Comparison of ENCODE assay signal across 21 mouse cellular contexts in the genomic region with DNA sequence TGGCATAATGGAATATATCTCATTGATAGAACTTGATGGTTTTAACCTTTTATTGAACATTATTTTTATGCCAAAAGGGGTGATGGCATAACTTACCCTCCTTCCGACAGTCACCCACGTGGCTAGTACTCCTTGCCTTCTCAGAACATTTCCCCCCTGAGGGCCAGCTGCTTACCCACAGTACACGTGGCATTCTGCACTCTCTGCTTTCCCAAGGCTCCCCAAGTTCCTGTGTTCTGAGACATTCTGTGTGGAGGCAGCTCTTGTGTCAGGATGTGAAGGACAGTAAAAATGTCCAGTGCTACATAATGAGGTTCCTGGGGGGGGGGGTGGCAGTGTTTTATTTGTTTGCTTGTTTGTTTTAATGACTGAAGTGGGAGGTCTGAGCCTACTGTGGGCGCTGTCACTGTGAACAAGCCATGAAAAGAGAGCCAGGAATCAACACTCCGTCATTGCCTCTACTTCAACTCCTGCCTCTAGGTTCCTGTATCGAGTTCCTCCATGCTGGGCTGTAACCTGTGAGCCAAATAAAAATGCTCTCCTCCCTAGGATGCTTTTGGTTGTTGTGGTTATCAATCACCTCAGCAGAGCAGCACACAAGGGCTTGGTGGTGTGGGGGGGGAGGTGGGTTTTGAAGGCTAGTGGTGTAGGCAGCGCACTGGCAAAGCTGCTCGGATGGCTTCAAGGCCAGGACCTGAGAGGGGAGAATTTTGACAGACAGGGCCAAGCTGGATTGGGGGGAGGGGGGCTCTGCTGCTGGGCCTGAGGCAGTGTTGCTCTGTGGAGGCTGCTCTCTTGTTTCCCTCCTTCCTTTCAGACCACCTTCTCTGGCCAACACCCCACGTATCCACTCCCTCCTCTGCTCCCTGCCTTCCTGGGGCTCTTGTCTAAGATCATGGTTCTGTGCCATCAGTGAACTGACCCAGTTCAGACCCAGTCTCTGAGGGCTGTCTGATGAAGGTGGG. TPM values are rescaled to one million over a fixed set of nuclear protein-coding genes. Genes with fewer than 3 reads are reported as not detected.
A peak's percentile ranks its signal among the peaks of the same experiment; 100 is the strongest.
DNase-seq lines count a peak whose midpoint lies in the region; ATAC-seq and TF ChIP-seq lines count a peak whose summit lies in the region.
"Had no signal": no experiment of that assay in that cellular context is flagged by ENCODE, and none has a peak within 500 bp of the region (broad histone marks: within the 10 kb centered on the region; RNA-seq: fewer than 3 reads in every experiment).

No protein-coding gene starts in this region.

- no peak for TF ChIP-seq CTCF in embryonic fibroblast, embryonic 13.5 days (IDR thresholded peaks at IDR 0.05; ENCODE audit: borderline replicate concordance, insufficient read depth, low read length)

- no peaks in the 10 kb centered on the region for H3K27me3 ChIP-seq in heart, embryonic 13.5 days (replicated peaks)
- no peaks in the 10 kb centered on the region for H3K27me3 ChIP-seq in midbrain, embryonic 15.5 days (replicated peaks)
- H3K27me3 ChIP-seq: CH12.LX; limb, embryonic 12.5 days; liver, embryonic 13.5 days; midbrain, embryonic 13.5 days had no signal

- H3K9me3 ChIP-seq in heart, embryonic 13.5 days: no peaks in the 10 kb centered on the region
- no peaks in the 10 kb centered on the region for H3K9me3 ChIP-seq in midbrain, embryonic 15.5 days
- H3K9me3 ChIP-seq: limb, embryonic 12.5 days; liver, embryonic 13.5 days; midbrain, embryonic 13.5 days had no signal

- 76% methylated on average over 9 of the region's 9 CpGs for whole genome bisulfite sequencing in heart, embryonic 13.5 days
- 83% methylated on average over 9 of the region's 9 CpGs for WGBS in midbrain, embryonic 15.5 days

- H3K27ac ChIP-seq in heart, embryonic 13.5 days (replicated peaks): peak overlapping the region; percentile 96
- H3K27ac ChIP-seq in embryonic fibroblast, embryonic 13.5 days (ENCODE audit: insufficient read depth, low read length): peak overlapping the region; percentile 96
- H3K27ac ChIP-seq in midbrain, embryonic 15.5 days: no peak overlapping the region
- H3K27ac ChIP-seq: hindbrain, postnatal 0 days; layer of hippocampus, adult 2 months; liver, embryonic 13.5 days; midbrain, embryonic 13.5 days had no signal

- H3K4me2 ChIP-seq in heart, embryonic 13.5 days: no peak overlapping the region
- H3K4me2 ChIP-seq in midbrain, embryonic 15.5 days: no peak overlapping the region
- H3K4me2 ChIP-seq: limb, embryonic 12.5 days; liver, embryonic 13.5 days; midbrain, embryonic 13.5 days had no signal

- no peak for ATAC-seq in heart, embryonic 13.5 days (ENCODE audit: extremely low read depth, insufficient number of reproducible peaks, low FRiP score, low TSS enrichment)
- ATAC-seq in midbrain, embryonic 15.5 days (replicated peaks): no peak
- ATAC-seq: hindbrain, postnatal 0 days; midbrain, embryonic 13.5 days had no signal

- H3K36me3 ChIP-seq in heart, embryonic 13.5 days: peaks cover 4% of the 10 kb centered on the region
- H3K36me3 ChIP-seq in midbrain, embryonic 15.5 days (replicated peaks): no peaks in the 10 kb centered on the region

- DNase-seq in adrenal gland, adult 2 months: peak; percentile 37
- DNase-seq in adrenal gland, postnatal 36 days: no peak
- no peak for DNase-seq in heart, postnatal 25 days (ENCODE audit: low spot score)
- peak; percentile 55 for DNase-seq in 3T3-L1 (ENCODE audit: low read depth, low spot score)
- DNase-seq in left cerebral cortex, postnatal 14 days (ENCODE audit: low spot score in 2 of 2): no peak
- DNase-seq: cerebellum, adult 9-11 months; gastrocnemius, postnatal 25 days; heart, postnatal 36 days; kidney, adult 9 months; liver, embryonic 13.5 days; retina, postnatal 1 day; thymus, postnatal 36 days had no signal

- no peak overlapping the region for H3K9ac ChIP-seq in heart, embryonic 13.5 days
- H3K9ac ChIP-seq in midbrain, embryonic 15.5 days: no peak overlapping the region
- H3K9ac ChIP-seq: limb, embryonic 12.5 days; liver, embryonic 13.5 days; midbrain, embryonic 13.5 days had no signal

- no peak for TF ChIP-seq POLR2A in embryonic fibroblast, embryonic 13.5 days (IDR thresholded peaks at IDR 0.05; ENCODE audit: low read depth, low read length)

- intact Hi-C loops in heart, postnatal 25 days (cut with DNase I): no loop called here
- intact Hi-C loops in left cerebral cortex, postnatal 14 days (cut with DNase I): no loop called here

- H3K4me1 ChIP-seq in heart, embryonic 13.5 days: peaks cover 55% of the 10 kb centered on the region
- peaks cover 30% of the 10 kb centered on the region for H3K4me1 ChIP-seq in embryonic fibroblast, embryonic 13.5 days (ENCODE audit: control insufficient read depth, insufficient read depth, low read length)
- no peaks in the 10 kb centered on the region for H3K4me1 ChIP-seq in midbrain, embryonic 15.5 days
- H3K4me1 ChIP-seq: liver, embryonic 13.5 days; midbrain, embryonic 13.5 days had no signal

- H3K4me3 ChIP-seq in heart, embryonic 13.5 days: no peak overlapping the region
- no peak overlapping the region for H3K4me3 ChIP-seq in embryonic fibroblast, embryonic 13.5 days (ENCODE audit: insufficient read depth, low read length)
- no peak overlapping the region for H3K4me3 ChIP-seq in midbrain, embryonic 15.5 days
- H3K4me3 ChIP-seq: erythroblast, embryonic 14.5 days; layer of hippocampus, adult 2 months; limb, embryonic 12.5 days; liver, embryonic 13.5 days; midbrain, embryonic 13.5 days had no signal

RNA-seq across cellular contexts. Expression of gene Mrpl33, which starts 31.1 kb away (rescaled TPM):
- 100 to 1,000 TPM; 294 to 325 TPM for total RNA-seq in adrenal gland, adult 2 months (2021)
- 21.1 and 31.6 TPM in 2 replicates for polyA plus RNA-seq in adrenal gland, adult 2 months (2012; rRNA removed)
- total RNA-seq in adrenal gland, postnatal 36 days (2021): 100 to 1,000 TPM; 292 to 420 TPM
- 381 and 421 TPM in 2 replicates for polyA plus RNA-seq in heart, embryonic 13.5 days (2015; fragmentation: Nextera tagmentation; extraction: Ambion mirVana)
- total RNA-seq in heart, postnatal 25 days (2021): 100 to 1,000 TPM; 312 to 319 TPM
- 165 and 191 TPM in 2 replicates for polyA plus RNA-seq in embryonic fibroblast, embryonic 13.5 days (2011; ENCODE audit: insufficient read length, low read depth, missing spikeins)
- total RNA-seq in left cerebral cortex, postnatal 14 days (2021): 100 to 1,000 TPM; 113 to 114 TPM
- polyA plus RNA-seq in midbrain, embryonic 15.5 days (2015; fragmentation: Nextera tagmentation; extraction: Ambion mirVana): 176 and 183 TPM in 2 replicates

Comparison
In these comparisons a context has a peak if more than half of its experiments do, and no peak if none do; other contexts are left out.
1. DNase-seq: peak in adrenal gland, adult 2 months (single experiment) and 3T3-L1 (single experiment); none in adrenal gland, postnatal 36 days (0 of 2), heart, postnatal 25 days (single experiment) and left cerebral cortex, postnatal 14 days (0 of 2).